30 mouse cellular contexts compared by ENCODE assay signal in genomic region chr17:13567183-13567582, GRCm38 (mm10).
DNase-seq lines count a peak whose midpoint lies in the region; ATAC-seq and TF ChIP-seq lines count a peak whose summit lies in the region.
"Had no signal": no experiment of that assay in that cellular context is flagged by ENCODE, and none has a peak within 500 bp of the region (broad histone marks: within the 10 kb centered on the region; RNA-seq: fewer than 3 reads in every experiment).

No protein-coding gene starts in this region.

- H3K36me3 ChIP-seq in ES-Bruce4 (ENCODE audit: control insufficient read depth, insufficient read depth, low read length, poor library complexity, severe bottlenecking): no peaks in the 10 kb centered on the region
- H3K36me3 ChIP-seq in stomach, embryonic 16.5 days (ENCODE audit: control insufficient read depth, insufficient read depth, low read length): no peaks in the 10 kb centered on the region
- H3K36me3 ChIP-seq: embryonic facial prominence, embryonic 12.5 days; G1E; heart, embryonic 13.5 days; hindbrain, embryonic 15.5 days; kidney, embryonic 15.5 days; limb, embryonic 13.5 days; liver, embryonic 12.5 days; midbrain, embryonic 12.5 days; neural tube, embryonic 13.5 days had no signal

- no peaks in the 10 kb centered on the region for H3K9me3 ChIP-seq in ES-Bruce4 (replicated peaks; ENCODE audit: control insufficient read depth, insufficient read depth, low read length, poor library complexity, severe bottlenecking)
- H3K9me3 ChIP-seq in stomach, embryonic 16.5 days (replicated peaks; ENCODE audit: control insufficient read depth, low read length): no peaks in the 10 kb centered on the region
- H3K9me3 ChIP-seq: embryonic facial prominence, embryonic 12.5 days; forebrain, embryonic 13.5 days; heart, embryonic 13.5 days; hindbrain, embryonic 15.5 days; kidney, embryonic 15.5 days; limb, embryonic 13.5 days; liver, embryonic 12.5 days; midbrain, embryonic 12.5 days; neural tube, embryonic 13.5 days had no signal

- H3K9ac ChIP-seq in ES-Bruce4 (ENCODE audit: low read depth, poor library complexity, severe bottlenecking): no peak overlapping the region
- no peak overlapping the region for H3K9ac ChIP-seq in stomach, embryonic 16.5 days (ENCODE audit: low read length)
- H3K9ac ChIP-seq: embryonic facial prominence, embryonic 12.5 days; forebrain, embryonic 13.5 days; heart, embryonic 13.5 days; hindbrain, embryonic 15.5 days; kidney, embryonic 15.5 days; limb, embryonic 13.5 days; liver, embryonic 12.5 days; liver, postnatal 0 days; midbrain, embryonic 12.5 days; neural tube, embryonic 13.5 days had no signal

- peak; percentile 14; the same call in 1 of the 2 replicates for ATAC-seq in stomach, embryonic 16.5 days (ENCODE audit: insufficient read depth, low FRiP score)
- ATAC-seq: forebrain, embryonic 13.5 days; liver, embryonic 12.5 days; liver, postnatal 0 days had no signal

- no peak for TF ChIP-seq POLR2A in ES-Bruce4 (IDR thresholded peaks at IDR 0.05; ENCODE audit: insufficient read depth, low read length)

- WGBS in stomach, embryonic 16.5 days: 79% methylated on average over 3 of the region's 3 CpGs

- no peak overlapping the region for H3K4me3 ChIP-seq in layer of hippocampus, adult 2 months
- peak overlapping the region; percentile 5; the same call in 1 of the 2 replicates for H3K4me3 ChIP-seq in ES-Bruce4 (ENCODE audit: low read depth, low read length)
- H3K4me3 ChIP-seq in stomach, embryonic 16.5 days (replicated peaks; ENCODE audit: low read length): no peak overlapping the region
- H3K4me3 ChIP-seq: embryonic facial prominence, embryonic 12.5 days; forebrain, embryonic 13.5 days; gastrocnemius, adult 2 months; heart, embryonic 13.5 days; hindbrain, embryonic 15.5 days; kidney, embryonic 15.5 days; left cerebral cortex, adult 2 months; limb, embryonic 13.5 days; liver, embryonic 12.5 days; megakaryocyte, embryonic 14.5 days; midbrain, embryonic 12.5 days; neural tube, embryonic 13.5 days had no signal

- DNase-seq in layer of hippocampus, adult 2 months (ENCODE audit: low spot score in 2 of 2): peak; percentile 32 to 71
- no peak for DNase-seq in layer of hippocampus, postnatal 10 days (ENCODE audit: low spot score in 2 of 2)
- peak; percentile 58 for DNase-seq in brain, adult 2 months (ENCODE audit: low read depth, low spot score)
- no peak for DNase-seq in lung, postnatal 10 days
- DNase-seq: adrenal gland, adult 8-10 months; B cell, adult 2 months; cerebellum, adult 8-10 months; cerebellum, postnatal 25 days; gastrocnemius, adult 2 months; heart, postnatal 10 days; kidney, adult 18-20 months; kidney, postnatal 25 days; liver, postnatal 0 days; lung, postnatal 4 days; thymus, postnatal 4 days had no signal

- H3K4me2 ChIP-seq in stomach, embryonic 16.5 days (ENCODE audit: low read depth, low read length): no peak overlapping the region
- H3K4me2 ChIP-seq: embryonic facial prominence, embryonic 12.5 days; forebrain, embryonic 13.5 days; heart, embryonic 13.5 days; hindbrain, embryonic 15.5 days; kidney, embryonic 15.5 days; limb, embryonic 13.5 days; liver, embryonic 12.5 days; midbrain, embryonic 12.5 days; neural tube, embryonic 13.5 days had no signal

- peaks cover 2% of the 10 kb centered on the region for H3K4me1 ChIP-seq in ES-Bruce4 (ENCODE audit: control insufficient read depth, insufficient read depth, low read length)
- no peaks in the 10 kb centered on the region for H3K4me1 ChIP-seq in stomach, embryonic 16.5 days (ENCODE audit: control insufficient read depth, insufficient read depth, low read length)
- H3K4me1 ChIP-seq: embryonic facial prominence, embryonic 12.5 days; kidney, embryonic 15.5 days; limb, embryonic 13.5 days; megakaryocyte, embryonic 14.5 days; neural tube, embryonic 13.5 days had no signal

- H3K27me3 ChIP-seq in ES-Bruce4 (ENCODE audit: control insufficient read depth, insufficient read depth, low read length, poor library complexity, severe bottlenecking): no peaks in the 10 kb centered on the region
- H3K27me3 ChIP-seq in stomach, embryonic 16.5 days (ENCODE audit: control insufficient read depth, insufficient read depth, low read length): no peaks in the 10 kb centered on the region
- H3K27me3 ChIP-seq: CH12.LX; embryonic facial prominence, embryonic 12.5 days; forebrain, embryonic 13.5 days; heart, embryonic 13.5 days; hindbrain, embryonic 15.5 days; kidney, embryonic 15.5 days; limb, embryonic 13.5 days; liver, embryonic 12.5 days; megakaryocyte, embryonic 14.5 days; midbrain, embryonic 12.5 days; neural tube, embryonic 13.5 days had no signal

- TF ChIP-seq CTCF in layer of hippocampus, adult 2 months (conservative IDR thresholded peaks at IDR 0.05): no peak
- no peak for TF ChIP-seq CTCF in ES-Bruce4 (IDR thresholded peaks at IDR 0.05; ENCODE audit: low read depth, low read length)

- no peak overlapping the region for H3K27ac ChIP-seq in layer of hippocampus, adult 2 months
- H3K27ac ChIP-seq in ES-Bruce4 (ENCODE audit: insufficient read depth, low read length): no peak overlapping the region
- H3K27ac ChIP-seq in stomach, embryonic 16.5 days (ENCODE audit: low read length): peak overlapping the region; percentile 60
- H3K27ac ChIP-seq: embryonic facial prominence, embryonic 12.5 days; forebrain, embryonic 13.5 days; gastrocnemius, adult 2 months; heart, embryonic 13.5 days; hindbrain, embryonic 15.5 days; kidney, embryonic 15.5 days; left cerebral cortex, adult 2 months; limb, embryonic 13.5 days; liver, embryonic 12.5 days; midbrain, embryonic 12.5 days; neural tube, embryonic 13.5 days had no signal

- no peak for TF ChIP-seq EP300 in ES-Bruce4 (IDR thresholded peaks at IDR 0.05; ENCODE audit: insufficient read depth, low read depth, low read length)

Comparison
In these comparisons a context has a peak if more than half of its experiments do, and no peak if none do; other contexts are left out.
1. DNase-seq: peak in layer of hippocampus, adult 2 months (2 of 2) and brain, adult 2 months (single experiment); none in layer of hippocampus, postnatal 10 days (0 of 2) and lung, postnatal 10 days (single experiment).